Mouse (Mus musculus) T-cell, adult 2 months (primary cell): Measurements from ENCODE around the gene Zmynd15.
"Not testable (repeated sequence)": the region's sequence is repeated elsewhere in the genome, so short reads cannot be mapped to it uniquely, and the experiment has no call there.

Source experiments
- DNase-seq: peaks from one replicate; pipeline ENCODE4 v3.0.0; 2022; ENCODE audit warnings: low spot score

Gene Zmynd15

DNA sequence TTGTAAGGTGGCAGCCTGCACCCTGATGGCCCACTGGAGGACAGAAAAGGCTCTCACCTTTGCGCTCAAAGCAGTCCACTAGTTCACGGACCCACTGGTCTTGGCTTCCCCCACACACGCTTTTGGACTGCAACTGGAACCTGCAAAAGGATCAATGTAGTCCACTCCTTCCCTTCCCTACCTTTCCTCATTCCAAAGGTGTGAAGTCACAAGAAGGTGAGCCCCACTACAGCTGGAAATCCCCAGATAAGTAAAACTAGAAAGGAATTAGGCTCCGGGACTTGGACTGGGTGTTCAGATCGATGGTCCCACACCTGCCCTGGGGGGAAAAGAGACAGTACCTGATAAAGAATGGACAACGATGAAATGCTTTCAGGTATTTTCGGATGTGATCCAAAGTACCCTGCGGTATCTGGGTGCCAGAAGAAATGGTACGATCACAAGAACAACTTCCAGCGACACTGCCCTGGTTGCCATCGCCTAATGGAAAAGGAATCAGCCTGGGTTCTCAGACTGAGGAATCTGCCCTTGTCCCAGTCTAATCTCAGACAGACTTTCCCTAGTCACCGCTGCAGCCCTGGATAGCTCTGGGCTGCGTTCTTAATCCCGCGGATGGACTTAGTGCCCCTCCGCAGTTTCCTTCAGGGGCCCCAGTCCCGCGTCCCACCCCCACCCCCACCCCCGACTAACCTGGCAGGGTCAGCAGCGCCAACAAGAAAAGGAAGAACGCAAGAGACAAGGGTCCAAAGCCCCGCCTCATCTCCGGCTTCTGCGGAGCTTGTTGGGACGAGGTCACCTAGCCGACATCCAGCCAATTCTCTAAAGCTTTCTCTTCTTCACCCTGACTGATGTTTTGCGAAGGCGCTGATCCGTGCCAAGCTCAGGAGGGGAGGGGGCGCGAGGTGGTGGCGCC lies at the start of gene Zmynd15:
Gene Zmynd15 (plus strand): TSS at position 746 of the 913 bp plus-strand sequence.
- no peak for DNase-seq

DNA sequence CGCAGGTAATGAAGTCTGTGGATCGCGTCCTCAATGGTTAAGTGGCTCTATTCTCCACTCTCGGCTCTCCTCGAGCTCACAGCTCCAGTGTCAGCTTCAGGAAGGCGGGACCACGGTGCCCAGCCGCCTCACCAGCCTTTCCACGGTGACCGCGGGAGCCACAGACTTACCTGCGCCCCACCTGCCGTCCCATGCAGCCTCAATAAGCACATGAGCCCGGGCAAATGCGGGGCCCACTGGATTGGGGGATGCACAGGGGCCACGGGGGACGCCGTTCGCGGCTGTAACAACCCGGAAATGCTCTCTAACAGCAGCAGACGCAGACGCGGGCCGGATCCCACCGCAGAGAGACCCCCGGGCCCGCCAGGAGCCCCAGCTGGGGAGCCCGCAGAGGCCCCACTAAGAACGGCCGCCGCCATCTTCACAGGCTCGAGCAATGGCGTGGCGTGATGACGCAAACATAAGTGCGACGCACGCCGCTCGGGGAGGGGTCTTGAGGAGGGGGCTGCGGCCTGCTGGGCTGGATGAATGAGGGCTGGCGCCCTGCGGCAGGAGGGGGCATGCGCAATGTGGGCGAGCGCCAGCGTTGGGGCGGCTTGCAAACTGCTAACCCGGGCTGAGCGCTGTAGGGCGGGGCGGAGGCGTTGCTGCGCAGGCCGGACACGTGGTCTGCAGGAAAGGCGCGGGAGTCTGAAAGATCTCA lies 49.5 kb upstream of the Zmynd15 start, which contains the start of gene Pelp1:
Gene Pelp1 (minus strand): TSS at position 438 of the 703 bp plus-strand sequence.
- DNase-seq, result peak; percentile 89

DNA sequence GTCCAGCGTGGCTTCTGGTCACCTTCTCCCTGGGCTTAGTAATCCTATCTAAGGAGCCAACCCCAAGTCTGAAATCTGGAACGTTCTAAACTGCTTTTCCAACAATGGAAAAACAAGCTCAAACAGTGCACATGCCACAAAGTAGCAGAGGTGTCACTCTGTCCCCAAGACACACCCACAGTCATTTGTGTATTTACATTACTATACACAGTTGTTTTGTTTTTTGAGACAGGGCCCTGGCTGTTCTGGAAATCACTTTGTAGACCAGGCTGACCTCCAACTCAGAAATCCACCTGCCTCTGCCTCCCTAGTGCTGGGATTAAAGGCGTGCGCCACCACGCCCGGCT lies 49.0 kb upstream of the Zmynd15 start:
- no peak for DNase-seq

DNA sequence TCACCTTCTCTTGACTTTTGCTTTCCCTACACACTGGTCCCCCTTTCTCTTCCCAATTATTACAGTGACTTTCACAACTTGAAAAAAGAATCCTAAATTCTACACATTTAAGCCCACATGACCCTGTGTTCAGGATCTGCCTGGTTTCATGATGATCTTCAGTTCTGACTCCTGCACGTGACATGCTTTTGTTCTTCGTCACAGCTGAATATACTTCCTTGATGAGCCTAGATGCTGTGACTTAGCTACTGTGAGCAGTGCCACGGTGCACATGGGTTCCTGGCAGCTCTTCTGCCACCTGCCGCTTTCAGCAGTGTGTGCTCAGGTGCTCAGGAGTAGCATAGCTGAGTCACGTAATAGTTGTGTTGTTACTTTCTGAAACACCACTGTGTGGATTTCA lies 46.6 kb upstream of the Zmynd15 start:
- no peak for DNase-seq

DNA sequence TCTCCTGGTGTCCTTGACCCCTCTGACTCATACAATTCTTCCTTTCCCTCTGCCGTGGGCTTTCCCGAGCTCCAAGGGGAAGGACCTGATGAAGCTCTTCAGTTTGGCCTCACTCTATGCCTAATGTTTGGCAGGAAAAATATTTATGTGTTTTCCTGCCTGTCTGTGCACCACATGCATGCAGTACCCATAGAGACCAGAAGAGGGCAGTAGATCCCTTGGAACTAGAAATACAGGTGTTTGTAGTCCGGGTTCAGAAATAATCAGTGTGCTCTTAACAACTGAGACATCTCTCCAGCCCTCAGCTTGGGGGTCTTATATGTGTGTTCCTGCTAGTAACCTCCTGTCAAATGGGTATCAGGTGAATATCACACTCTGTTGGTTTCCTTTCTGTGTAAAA lies 45.3 kb upstream of the Zmynd15 start:
- peak; percentile 73 for DNase-seq

DNA sequence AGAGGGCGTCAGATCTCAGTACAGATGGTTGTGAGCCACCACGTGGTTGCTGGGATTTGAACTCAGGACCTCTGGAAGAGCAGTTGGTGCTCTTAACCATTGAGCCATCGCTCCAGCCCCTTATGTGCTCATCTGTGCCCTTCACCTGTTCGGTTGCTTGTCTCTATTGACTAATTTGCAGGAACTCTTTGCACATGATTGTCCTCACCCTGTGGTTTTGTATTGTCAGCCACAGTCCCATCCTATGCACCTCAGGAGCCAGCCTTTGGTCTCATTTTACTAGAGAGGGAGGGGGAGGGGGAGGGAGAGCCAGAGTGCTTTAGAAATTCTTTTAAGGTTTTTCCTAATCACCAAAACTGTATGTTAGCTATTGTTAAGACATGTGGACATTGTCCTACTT lies 41.0 kb upstream of the Zmynd15 start:
- no peak for DNase-seq

DNA sequence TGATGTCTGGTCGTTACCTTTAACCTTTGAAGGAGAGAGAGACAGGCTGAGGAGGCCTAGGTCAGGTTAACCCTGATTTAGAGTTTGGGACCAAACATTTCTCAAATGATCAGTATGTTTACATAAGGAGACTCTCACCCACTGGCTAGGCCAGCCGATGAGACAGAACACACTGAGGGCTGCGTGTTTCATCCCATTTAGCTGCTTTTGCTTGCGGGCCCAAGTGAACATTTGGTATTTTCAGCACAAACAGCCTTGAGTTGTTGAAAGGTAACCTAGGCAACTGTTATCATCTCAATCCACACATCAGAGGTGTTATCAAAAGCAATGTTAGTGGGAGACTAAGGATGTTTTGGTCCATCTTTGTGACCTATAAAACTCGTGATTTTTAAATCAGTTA lies 39.7 kb upstream of the Zmynd15 start:
- no peak for DNase-seq

DNA sequence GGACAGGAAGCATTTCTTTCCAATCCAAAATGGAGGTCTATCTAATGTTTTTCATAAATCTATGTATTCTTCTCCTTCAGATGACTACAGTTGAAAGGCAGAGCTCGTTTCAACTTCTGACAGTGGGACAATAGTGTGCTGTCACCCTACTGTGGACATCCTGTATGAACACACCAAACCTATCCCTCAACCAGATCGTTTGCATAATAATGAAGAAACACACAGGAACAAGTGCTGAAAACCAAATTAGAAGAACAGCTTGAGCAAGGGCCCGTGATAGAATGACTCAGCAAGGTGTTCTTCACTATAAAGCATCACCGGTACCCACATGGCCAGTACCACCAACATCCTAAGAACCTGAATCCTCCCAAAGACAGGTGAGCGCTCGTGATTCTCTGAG lies 32.6 kb upstream of the Zmynd15 start:
- DNase-seq, result not testable (repeated sequence)

DNA sequence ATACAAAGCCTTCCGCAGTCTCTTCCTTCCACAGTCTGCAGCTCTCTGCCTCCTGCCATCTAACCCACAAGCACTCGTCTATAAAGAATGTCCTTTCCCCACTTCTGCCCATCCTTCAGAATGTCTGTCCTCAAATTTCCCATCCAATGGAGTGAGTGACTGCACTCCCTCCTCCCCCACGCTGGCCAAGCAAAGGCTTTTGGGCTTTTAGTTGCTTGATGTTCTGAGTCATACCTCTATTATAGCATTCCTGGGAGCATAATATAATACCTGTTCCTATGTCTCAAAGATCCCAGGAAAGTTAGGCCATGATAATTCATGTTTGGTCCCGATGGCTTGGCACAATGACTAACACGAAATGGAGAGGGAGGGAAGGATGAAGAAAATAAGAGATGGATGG lies 27.7 kb upstream of the Zmynd15 start:
- no peak for DNase-seq

DNA sequence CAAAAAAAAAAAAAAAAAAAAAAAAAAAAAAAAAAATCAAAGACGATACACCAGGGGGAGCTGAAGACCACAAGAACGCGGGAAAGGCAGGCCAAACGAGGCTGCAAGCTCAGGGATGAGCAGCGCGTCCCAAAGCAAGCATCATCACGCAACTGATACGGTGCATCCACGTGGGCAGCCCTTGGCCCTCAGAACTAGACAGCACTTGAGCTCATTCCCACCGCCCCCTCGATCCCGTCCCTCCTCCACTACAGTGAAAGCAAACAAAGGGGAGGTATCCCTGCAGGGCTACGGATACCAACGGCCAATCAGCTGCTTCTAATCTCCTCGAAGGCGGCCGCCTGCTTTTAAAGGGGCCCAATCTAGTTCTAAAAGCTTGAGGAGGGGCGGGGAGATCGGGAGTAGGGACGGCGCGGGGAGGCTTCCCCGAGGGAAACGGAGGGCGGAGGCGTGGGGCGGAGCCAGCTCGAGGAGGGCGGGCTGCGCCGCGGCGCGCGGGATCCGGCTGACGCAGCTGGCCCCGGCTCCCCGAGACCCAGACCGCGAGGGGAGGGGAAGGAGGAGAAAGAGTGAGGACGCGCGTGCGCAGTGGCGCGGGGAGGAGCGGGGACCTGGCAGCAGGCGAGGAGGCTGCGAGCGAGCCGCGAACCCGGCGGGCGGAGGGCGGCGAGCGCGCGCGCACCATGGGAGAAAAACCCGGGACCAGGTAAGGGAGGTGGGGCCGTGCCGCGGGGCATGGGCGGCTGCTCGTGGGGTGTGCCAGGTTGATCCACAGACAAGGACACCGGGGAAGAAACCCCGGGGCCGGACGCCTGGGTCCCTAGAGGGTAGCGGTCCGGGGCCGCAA lies 27.0 kb upstream of the Zmynd15 start, which contains the start of gene Arrb2:
Gene Arrb2 (plus strand): TSS at position 588 of the 847 bp plus-strand sequence.
- peak; percentile 99 for DNase-seq

DNA sequence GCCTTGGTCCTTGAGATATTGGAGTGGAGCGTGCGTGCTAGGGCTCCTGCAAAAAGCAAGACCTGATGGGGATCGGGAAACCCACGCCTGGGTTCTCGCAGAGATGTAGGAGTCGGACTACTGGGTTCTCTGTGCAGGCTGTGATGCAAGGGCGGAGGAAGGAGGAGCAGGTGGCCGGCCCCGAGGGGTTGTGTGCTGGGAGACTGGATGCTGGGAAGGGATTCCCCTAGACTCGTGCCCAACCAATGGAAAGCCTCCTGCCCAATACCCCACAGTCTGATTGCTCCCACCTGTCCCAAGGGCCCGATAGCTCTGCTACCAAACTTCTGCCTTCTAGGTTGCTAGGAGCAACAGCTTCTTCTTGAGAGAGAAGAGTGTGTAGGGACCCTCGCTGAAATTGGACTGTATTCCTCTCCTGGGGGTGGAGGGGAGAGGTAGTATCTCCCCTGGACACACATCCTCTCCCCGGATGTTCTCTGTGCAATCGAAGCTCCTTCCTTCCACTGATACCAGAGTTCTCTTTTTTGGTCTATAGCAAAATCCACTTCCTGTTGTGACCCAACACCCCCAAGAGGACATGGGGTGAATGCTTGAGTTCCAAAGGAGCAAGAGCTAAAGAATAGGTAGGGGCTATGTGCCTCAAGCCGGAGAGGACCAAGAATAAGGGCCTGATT lies 26.2 kb upstream of the Zmynd15 start:
- DNase-seq, result peak; percentile 40

DNA sequence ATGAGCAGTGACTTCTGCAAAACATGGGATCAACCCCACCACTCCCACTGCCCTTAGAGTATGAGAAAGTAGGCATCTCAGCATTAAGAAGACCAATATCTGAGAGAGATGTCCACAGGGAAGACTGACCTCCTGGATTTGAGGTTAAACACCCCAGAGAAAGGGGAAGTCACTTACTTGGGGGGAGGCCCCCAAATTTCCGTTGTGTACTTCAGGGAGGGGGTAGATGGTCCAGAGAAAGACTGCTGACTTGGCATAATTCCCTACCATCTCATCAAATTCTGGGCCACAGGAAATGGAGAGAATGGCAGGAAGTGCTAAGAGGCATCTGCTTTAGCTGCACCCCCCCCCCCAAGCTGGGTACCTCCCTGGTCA lies 25.7 kb upstream of the Zmynd15 start:
- DNase-seq, result no peak

DNA sequence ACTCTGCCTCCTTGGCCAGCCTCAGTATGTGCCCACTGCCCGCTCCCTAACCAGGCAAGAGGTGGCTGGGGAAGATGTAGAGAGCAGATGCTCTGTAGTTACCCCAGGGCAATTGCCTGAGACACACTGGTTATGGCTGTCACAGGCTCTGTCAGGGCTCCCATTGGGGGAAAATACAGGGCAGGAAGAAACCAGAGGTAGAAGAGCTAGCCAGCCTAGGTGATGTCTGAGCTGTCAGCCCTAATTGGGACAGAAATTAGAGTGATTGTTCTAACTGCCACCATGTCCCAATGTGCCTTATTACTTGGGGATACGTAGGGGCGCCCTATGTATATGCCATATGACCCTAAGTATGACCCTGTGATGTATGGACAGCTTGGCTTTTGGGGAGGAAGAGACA lies 25.3 kb upstream of the Zmynd15 start:
- DNase-seq, result no peak

DNA sequence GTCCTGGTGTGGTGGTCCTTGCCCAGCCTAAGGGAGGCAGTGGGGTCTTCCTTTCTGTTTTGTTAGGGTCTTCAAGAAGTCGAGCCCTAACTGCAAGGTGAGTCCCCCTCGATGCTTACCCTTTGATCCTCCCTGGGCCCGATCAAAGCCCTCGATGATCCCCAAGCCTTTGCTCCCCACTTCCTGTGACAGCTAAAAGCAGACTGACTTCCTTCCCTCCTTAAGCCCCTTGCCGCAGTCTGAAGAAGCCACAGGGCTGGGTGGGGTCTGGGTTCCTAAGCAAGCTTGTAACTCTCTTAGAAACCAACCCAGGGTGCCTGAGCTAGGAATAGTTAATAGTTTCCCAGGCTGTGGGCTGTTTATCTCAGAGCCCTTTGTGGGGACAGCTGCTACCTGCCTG lies 23.8 kb upstream of the Zmynd15 start:
- DNase-seq, result peak; percentile 68

DNA sequence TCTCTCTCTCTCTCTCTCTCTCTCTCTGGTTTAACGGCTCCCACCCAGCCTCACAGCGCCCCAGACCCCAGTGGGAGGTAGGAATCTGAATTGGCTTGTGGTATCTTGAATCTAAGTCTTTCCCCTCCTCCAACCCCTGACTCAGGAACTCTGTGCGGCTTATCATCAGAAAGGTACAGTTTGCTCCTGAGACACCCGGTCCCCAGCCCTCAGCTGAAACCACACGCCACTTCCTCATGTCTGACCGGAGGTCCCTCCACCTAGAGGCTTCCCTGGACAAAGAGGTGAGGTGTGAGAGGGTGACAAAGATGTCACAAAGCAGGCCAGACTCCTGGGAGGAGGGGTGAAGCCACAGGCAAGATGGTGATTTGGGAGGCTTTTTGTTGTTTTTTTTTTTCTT lies 21.8 kb upstream of the Zmynd15 start:
- DNase-seq, result no peak

DNA sequence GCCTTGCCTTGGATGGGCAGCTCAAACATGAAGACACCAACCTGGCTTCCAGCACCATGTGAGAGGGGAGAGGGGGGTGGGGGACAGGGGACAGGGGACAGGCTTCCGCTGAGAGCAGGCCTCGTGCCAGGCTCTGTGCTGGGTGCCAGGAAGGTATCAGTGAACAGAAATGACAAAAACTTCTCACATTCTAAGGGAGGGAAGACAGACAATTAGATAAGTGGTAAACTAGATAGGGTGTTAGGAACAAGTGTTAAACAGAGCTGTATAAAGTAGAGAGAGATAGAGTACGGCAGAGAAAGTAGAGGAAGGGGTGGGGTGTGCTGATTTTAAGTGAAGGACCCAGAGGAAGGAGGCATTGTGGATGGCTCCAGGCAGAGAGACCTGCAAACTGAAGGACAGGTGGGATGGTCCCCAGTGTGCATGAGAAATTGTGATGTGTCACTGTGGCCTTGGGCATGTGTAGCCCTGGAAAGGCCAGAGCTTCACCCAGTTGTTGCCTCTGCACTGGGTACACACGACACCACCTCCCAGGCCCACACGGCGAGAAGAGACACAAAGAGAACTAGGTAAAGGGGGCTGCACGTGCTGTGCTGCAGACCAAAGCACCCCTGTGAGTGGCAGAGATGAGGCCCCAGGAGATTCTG lies 20.4 kb upstream of the Zmynd15 start:
- DNase-seq, result no peak

DNA sequence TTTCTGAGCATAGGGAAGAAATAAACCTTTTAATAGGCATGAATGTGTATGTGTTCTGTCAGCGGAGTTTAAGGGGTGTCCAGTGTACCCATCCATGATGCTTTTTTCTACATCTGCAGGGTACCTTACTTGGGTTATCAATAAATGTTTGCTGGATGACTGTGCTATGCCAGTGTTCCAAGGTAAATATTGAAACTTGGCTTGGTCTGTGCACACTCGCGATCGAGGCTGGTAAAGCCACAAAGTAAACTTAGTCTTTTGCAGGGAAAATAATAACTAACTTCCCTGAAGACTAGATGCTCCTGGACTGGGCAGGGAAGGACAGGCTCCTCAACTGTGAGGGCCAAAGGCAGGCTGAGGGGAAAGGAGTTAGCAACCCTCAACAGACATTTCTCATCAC lies 18.6 kb upstream of the Zmynd15 start:
- no peak for DNase-seq

DNA sequence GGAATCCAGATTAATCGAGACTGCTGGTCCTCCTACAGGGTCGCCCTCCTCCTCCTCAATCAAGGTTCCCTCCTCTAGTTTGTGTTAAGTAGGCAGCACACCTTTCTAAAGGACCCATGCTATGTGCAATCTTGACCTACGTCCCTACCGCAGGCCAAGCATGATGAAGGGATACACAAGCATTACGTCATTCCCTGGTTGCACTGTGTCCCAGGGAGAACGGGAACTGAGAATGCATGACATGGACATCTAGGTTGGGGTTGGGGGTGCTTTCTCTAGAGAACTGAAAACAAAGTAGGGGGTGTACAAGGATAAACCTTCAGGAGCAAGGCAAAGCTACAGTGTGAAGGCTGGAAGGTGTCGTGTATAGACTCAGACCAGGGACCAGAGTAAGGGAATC lies 17.4 kb upstream of the Zmynd15 start:
- DNase-seq, result no peak

DNA sequence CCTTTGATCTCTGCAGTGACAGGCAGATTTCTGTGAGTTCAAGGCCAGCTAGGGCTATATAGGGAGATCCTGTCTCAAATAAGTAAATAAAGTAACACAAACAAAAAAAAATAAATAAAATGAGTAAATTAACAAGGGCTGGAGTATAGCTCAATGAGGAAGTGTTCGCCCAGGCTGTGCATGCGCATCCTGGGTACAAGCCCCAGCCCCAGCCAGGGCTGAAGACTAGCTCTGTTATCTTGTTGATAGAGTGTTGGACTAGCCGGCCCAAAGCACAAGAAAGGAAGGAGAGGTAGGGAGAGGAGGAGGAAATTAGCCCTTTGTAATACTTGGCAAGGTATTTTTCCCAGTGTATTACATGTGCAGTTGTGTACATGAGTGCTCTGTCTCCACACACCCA lies 15.3 kb upstream of the Zmynd15 start:
- no peak for DNase-seq

DNA sequence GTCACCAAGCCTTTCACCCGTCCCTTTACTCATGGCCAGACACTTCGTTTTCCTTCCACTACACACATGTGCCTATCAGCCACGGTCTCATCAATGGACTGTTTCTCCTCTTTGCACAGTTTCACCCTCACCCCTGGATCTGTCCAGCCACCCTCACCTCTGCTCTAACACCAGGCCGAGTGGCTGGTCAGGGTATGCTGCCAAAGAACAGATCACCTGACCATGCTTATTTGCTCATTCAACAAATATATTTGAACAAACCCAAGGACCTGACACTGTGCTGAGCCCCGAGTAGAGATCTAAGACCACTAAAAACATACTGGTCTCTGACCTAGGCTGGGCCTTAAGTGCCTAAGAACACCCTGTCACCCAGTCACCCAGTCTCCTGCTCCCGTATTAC lies 14.6 kb upstream of the Zmynd15 start:
- DNase-seq, result no peak

DNA sequence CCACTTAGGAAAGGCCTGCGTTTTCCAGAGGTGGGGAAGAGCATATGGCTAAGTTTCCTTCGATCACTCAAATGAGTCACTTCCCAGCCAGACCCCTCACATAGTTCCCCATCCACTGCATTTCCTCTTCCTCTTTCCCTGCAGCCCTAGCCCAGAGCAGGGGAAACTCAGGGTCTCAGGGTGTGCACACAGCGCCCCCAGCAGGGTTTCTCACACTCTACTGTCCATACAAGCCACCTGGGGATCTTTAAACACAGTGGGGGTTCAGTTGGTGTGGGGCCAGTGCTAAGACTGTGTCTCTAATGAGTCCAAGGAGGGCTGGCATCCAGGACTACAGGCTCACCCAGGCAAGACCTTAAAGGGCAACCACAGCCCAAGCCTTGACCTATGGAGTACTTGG lies 12.5 kb upstream of the Zmynd15 start:
- DNase-seq, result no peak
